Comparison of ENCODE assay signal across 1 mouse cellular context in the genomic region with DNA sequence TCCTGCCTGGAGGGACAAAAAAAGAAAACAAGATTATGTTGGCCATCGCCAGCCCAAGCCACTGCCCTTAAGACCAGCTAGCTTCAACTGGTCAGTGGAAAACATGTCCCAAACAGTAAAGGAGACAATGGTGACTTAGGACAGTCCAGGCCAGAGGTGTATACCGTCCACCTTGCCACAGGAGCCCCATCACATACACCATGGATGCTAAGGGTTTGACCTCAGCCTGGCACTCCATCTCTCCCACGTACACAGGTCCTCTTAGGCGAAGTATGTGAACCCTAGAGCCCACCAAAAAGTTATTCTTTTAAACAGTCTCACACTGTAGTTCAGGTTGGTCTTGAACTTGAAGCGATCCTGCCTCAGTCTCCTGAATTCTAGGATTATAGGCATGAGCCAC.
TF ChIP-seq lines count a peak whose summit lies in the region.

No protein-coding gene starts in this region.

TF ChIP-seq in myocyte, 11 proteins besides CTCF, POLR2A, EP300 and RAD21:
- TF ChIP-seq MAX (IDR thresholded peaks at IDR 0.05; ENCODE audit: low read depth) (no peak), SRF (IDR thresholded peaks at IDR 0.05; ENCODE audit: control insufficient read depth, insufficient read length, low read depth) (no peak), POLR2AphosphoS2 (IDR thresholded peaks at IDR 0.05; ENCODE audit: insufficient read length, low read depth) (peak; percentile 82), MYOG (IDR thresholded peaks at IDR 0.05; ENCODE audit: control insufficient read depth in 1 of 3, insufficient read depth in 1 of 3, insufficient read length in 2 of 3, low read depth in 2 of 3) (no peak), TCF3 (IDR thresholded peaks at IDR 0.05; ENCODE audit: insufficient read length, low read depth) (no peak), E2F4 (IDR thresholded peaks at IDR 0.05; ENCODE audit: insufficient read depth) (no peak), TCF12 (IDR thresholded peaks at IDR 0.05; ENCODE audit: insufficient read depth, poor library complexity, severe bottlenecking) (no peak), CEBPB (IDR thresholded peaks at IDR 0.05; ENCODE audit: insufficient read depth, poor library complexity, severe bottlenecking) (no peak)
